Mouse (Mus musculus) hindbrain, embryonic 11.5 days (tissue): ENCODE results near the gene Fkbp15. TPM values are rescaled to one million over a fixed set of nuclear protein-coding genes. Genes with fewer than 3 reads are reported as not detected.

Experiments
- ATAC-seq: fragments of 200-750 bp; cut with Nextera tagmentation; 2 replicates; pipeline ENCODE4 v1.8.0; 2017; ENCODE audit warnings: mild to moderate bottlenecking, moderate TSS enrichment, moderate library complexity; ENCODE audit not compliant: low FRiP score
- DNase-seq: peaks from one replicate; pipeline ENCODE4 v3.0.0-alpha.2; 2015; ENCODE audit warnings: low spot score
- H3K27ac ChIP-seq: fragments of 300-500 bp; sonication (generic); 2 replicates; pipeline ENCODE4 v1.5.1; 2014; ENCODE audit warnings: mild to moderate bottlenecking, low read depth, low read length
- H3K27me3 ChIP-seq: fragments of 300-500 bp; sonication (generic); 2 replicates; pipeline ENCODE4 v1.6.1; 2014; ENCODE audit warnings: mild to moderate bottlenecking, low read length, moderate library complexity, mixed read lengths; ENCODE audit not compliant: control insufficient read depth, insufficient read depth
- H3K36me3 ChIP-seq: fragments of 300-500 bp; sonication (generic); 2 replicates; pipeline ENCODE4 v1.6.1; 2014; ENCODE audit warnings: mild to moderate bottlenecking, low read length, moderate library complexity, mixed read lengths; ENCODE audit not compliant: control insufficient read depth, insufficient read depth
- H3K4me1 ChIP-seq: fragments of 300-500 bp; sonication (generic); replicated peaks from 2 replicates; pipeline ENCODE4 v1.6.1; 2014; ENCODE audit warnings: low read length, mixed read lengths; ENCODE audit not compliant: control insufficient read depth, insufficient read depth
- H3K4me2 ChIP-seq: fragments of 300-500 bp; sonication (generic); replicated peaks from 2 replicates; pipeline ENCODE4 v1.6.1; 2014; ENCODE audit warnings: mild to moderate bottlenecking, low read depth, low read length
- H3K4me3 ChIP-seq: fragments of 300-500 bp; sonication (generic); 2 replicates; pipeline ENCODE4 v1.5.1; 2014; ENCODE audit warnings: low read depth, low read length
- H3K9ac ChIP-seq: fragments of 300-500 bp; sonication (generic); 2 replicates; pipeline ENCODE4 v1.6.1; 2014; ENCODE audit warnings: low read depth, low read length
- H3K9me3 ChIP-seq: fragments of 300-500 bp; sonication (generic); 2 replicates; pipeline ENCODE4 v1.6.1; 2016; ENCODE audit warnings: low read length; ENCODE audit not compliant: control insufficient read depth
- WGBS: fragments of 180-500 bp; shearing (Covaris S2); extraction: QIAGEN DNeasy Blood & Tissue Kit; methylation state at CpG from one replicate; pipeline ENCODE4 v1.1.7; 2014; 5-methylcytosine and 5-hydroxymethylcytosine counted together
- polyA plus RNA-seq: library from polyadenylated mRNA; unstranded; fragments of >200 nt; fragmentation: Nextera tagmentation; extraction: Ambion mirVana; gene quantifications from 2 replicates; pipeline ENCODE4 v1.2.1, GENCODE M21; 2014

Gene Fkbp15
- polyA plus RNA-seq, 1 experiment from 2014 or later, result 21.2 TPM

- Histone ChIP-seq H3K27ac (no peak overlapping the region), H3K9ac (peak overlapping the region; percentile 63), H3K27me3 (no peaks in the 10 kb centered on the region), H3K4me2 (peak overlapping the region; percentile 69), H3K4me1 (0 out of 2 replicates have a peak, but pooled peaks cover under 1% of the 10 kb centered on the region), H3K4me3 (peak overlapping the region; percentile 74), H3K9me3 (no peaks in the 10 kb centered on the region), H3K36me3 (no peaks in the 10 kb centered on the region)
- WGBS, result 15% methylated on average over 12 of the region's 12 CpGs
- ATAC-seq (0 out of 2 replicates have a peak, but pooled peaks have one; percentile 1), DNase-seq (peak; percentile 29)
These were observed 73.1 kb downstream of the Fkbp15 start for GRCm38 (mm10) chr4:62286992-62287900.

GRCm38 (mm10) chr4:62286257-62286991 lies 73.9 kb downstream of the Fkbp15 start:
- Histone ChIP-seq H3K4me2 (peak overlapping the region; percentile 69), H3K36me3 (no peaks in the 10 kb centered on the region), H3K4me1 (no peaks in the 10 kb centered on the region), H3K27ac (0 out of 2 replicates have a peak overlapping the region, but pooled peaks have one; percentile 33), H3K27me3 (no peaks in the 10 kb centered on the region), H3K9me3 (no peaks in the 10 kb centered on the region), H3K9ac (peak overlapping the region; percentile 63), H3K4me3 (peak overlapping the region; percentile 74)
- WGBS, result under 1% methylated on average over 55 of the region's 55 CpGs
- ATAC-seq (peak; percentile 95), DNase-seq (peak; percentile 88)

GRCm38 (mm10) chr4:62285576-62285975 lies 74.8 kb downstream of the Fkbp15 start:
- Histone ChIP-seq H3K4me1 (no peaks in the 10 kb centered on the region), H3K9ac (no peak overlapping the region), H3K27ac (no peak overlapping the region), H3K4me2 (no peak overlapping the region), H3K27me3 (no peaks in the 10 kb centered on the region), H3K36me3 (no peaks in the 10 kb centered on the region), H3K4me3 (no peak overlapping the region), H3K9me3 (no peaks in the 10 kb centered on the region)
- DNase-seq (no peak), ATAC-seq (no peak)
- WGBS, result 75% methylated on average over 8 of the region's 8 CpGs

DNA sequence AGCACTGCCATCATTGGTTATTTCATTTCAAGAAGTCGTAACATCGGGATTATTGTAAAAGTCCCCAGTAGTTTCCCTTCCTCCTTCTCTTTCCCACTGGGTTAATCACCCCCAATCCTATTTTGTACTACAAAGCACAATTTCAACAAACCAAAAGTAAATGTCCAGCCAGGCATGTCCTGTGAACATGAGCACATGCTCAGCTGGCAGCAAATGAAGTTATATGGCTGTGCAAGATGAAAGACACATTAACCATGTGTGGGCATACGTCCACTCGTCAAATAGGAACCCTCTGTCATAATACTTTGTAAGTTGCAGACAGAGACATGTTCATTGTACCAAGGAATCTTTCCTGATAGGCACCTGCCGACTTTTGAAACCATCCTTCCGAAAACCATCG lies 77.4 kb downstream of the Fkbp15 start:
- 92% methylated on average over 7 of the region's 7 CpGs for WGBS

GRCm38 (mm10) chr4:62281319-62281718 lies 79.0 kb downstream of the Fkbp15 start:
- Histone ChIP-seq H3K4me2 (no peak overlapping the region), H3K27ac (no peak overlapping the region), H3K4me3 (no peak overlapping the region), H3K9ac (no peak overlapping the region), H3K27me3 (no peaks in the 10 kb centered on the region), H3K36me3 (no peaks in the 10 kb centered on the region), H3K9me3 (no peaks in the 10 kb centered on the region), H3K4me1 (no peaks in the 10 kb centered on the region)
- 54% methylated on average over 5 of the region's 5 CpGs for WGBS
- DNase-seq, result no peak
- no peak for ATAC-seq

More for the DNA sequence above, 77.4 kb downstream of the Fkbp15 start:
- Histone ChIP-seq H3K27me3 (no peaks in the 10 kb centered on the region), H3K9ac (no peak overlapping the region), H3K27ac (no peak overlapping the region), H3K4me1 (no peaks in the 10 kb centered on the region), H3K4me2 (no peak overlapping the region), H3K9me3 (no peaks in the 10 kb centered on the region), H3K36me3 (no peaks in the 10 kb centered on the region), H3K4me3 (no peak overlapping the region)
- no peak for DNase-seq
- no peak for ATAC-seq

DNA sequence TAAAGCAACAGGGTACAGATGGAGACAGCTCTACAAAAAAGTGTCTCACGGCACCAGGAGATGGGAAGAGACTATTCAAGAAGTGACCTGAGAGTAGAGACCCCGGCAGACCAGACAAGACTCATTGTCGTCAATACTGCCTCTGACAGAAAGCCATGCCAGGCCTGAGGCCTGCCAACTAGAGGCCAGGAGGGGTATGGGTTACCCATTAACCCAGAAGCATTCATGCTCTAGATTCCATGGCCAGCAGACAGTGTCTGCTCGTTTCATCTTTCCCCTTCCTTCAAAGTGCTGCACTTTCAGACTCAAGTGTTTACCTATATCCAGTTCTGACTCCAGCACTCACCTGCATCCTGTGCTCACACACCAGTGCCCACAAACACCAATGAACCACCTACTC lies 82.3 kb downstream of the Fkbp15 start:
- DNase-seq (no peak), ATAC-seq (no peak)
- Histone ChIP-seq H3K4me1 (peaks cover 5% of the 10 kb centered on the region; the same call in 1 of the 2 replicates), H3K9ac (no peak overlapping the region), H3K27ac (no peak overlapping the region), H3K36me3 (no peaks in the 10 kb centered on the region), H3K4me3 (no peak overlapping the region), H3K9me3 (no peaks in the 10 kb centered on the region), H3K4me2 (no peak overlapping the region), H3K27me3 (no peaks in the 10 kb centered on the region)
- WGBS, result 53% methylated on average over 4 of the region's 4 CpGs

DNA sequence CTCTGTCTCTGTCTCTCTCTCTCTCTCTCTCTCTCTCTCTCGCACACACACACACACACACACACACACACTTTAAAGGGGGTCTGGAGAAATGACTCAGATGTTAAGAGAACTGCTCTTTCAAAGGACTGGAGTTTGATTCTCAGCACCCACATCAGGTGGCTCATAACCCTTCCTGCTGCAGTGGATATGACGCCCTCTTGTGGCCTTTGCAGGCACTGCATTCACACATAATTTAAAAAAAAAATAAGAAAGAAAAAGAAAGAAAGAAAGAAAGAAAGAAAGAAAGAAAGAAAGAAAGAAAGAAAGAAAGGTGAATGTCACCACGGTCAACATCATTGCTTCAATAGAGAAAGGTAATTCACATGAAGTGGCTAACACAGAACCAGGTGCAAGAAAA lies 83.1 kb downstream of the Fkbp15 start:
- peaks cover 5% of the 10 kb centered on the region; the same call in 1 of the 2 replicates for H3K4me1 ChIP-seq
- 77% methylated on average over 3 of the region's 3 CpGs for WGBS

DNA sequence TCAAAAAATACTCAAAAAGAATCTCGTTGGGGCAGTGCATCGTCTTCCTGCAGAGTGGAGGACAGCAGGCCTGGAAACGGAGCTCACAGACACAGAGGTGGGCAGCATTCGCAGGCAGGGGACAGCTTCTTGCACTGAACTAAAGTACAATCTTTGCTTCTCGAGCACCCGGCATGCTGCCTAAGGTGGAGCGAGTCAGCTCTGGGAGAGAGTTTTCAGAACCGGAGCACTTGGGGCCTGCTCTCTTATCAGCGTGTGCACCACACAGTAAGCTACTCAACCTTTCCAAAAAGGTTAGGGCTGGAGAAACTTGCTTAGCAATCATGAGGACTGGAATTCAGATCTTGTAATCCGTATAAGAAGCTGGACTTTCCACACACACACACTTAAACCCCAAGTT lies 83.7 kb downstream of the Fkbp15 start:
- Histone ChIP-seq H3K9me3 (no peaks in the 10 kb centered on the region), H3K27me3 (no peaks in the 10 kb centered on the region), H3K4me3 (no peak overlapping the region), H3K27ac (no peak overlapping the region), H3K4me2 (no peak overlapping the region), H3K36me3 (no peaks in the 10 kb centered on the region), H3K9ac (no peak overlapping the region), H3K4me1 (peaks cover 5% of the 10 kb centered on the region; the same call in 1 of the 2 replicates)
- ATAC-seq (no peak), DNase-seq (no peak)
- WGBS, result 85% methylated on average over 10 of the region's 10 CpGs

More for the DNA sequence above, 83.1 kb downstream of the Fkbp15 start:
- Histone ChIP-seq H3K27ac (no peak overlapping the region), H3K9ac (no peak overlapping the region), H3K36me3 (no peaks in the 10 kb centered on the region), H3K9me3 (no peaks in the 10 kb centered on the region), H3K27me3 (no peaks in the 10 kb centered on the region), H3K4me3 (no peak overlapping the region), H3K4me2 (no peak overlapping the region)
- DNase-seq, result no peak
- no peak for ATAC-seq
